Mouse (Mus musculus) heart, adult 9 months (tissue): Measurements from ENCODE around the gene Tmprss3.

Experiments
- DNase-seq, 2 experiments: peaks; one replicate each; pipeline ENCODE4 v3.0.0; 2022; ENCODE audit warnings: low spot score in 2 of 2

The Tmprss3 gene

GRCm38 (mm10) chr17:31138398-31138797, 60.4 kb downstream of the Tmprss3 start:
- peak in 1 of 2 experiments; percentile 26 for DNase-seq

- no peak for DNase-seq
Observed at GRCm38 (mm10) chr17:31136821-31137220, 62.0 kb downstream of the Tmprss3 start.

GRCm38 (mm10) chr17:31136291-31136690, 62.5 kb downstream of the Tmprss3 start:
- DNase-seq: no peak

- no peak for DNase-seq
Observed at GRCm38 (mm10) chr17:31134913-31135312, 63.9 kb downstream of the Tmprss3 start.

- no peak for DNase-seq
Observed at GRCm38 (mm10) chr17:31133776-31134175, 65.0 kb downstream of the Tmprss3 start.

GRCm38 (mm10) chr17:31131269-31131821, 67.4 kb downstream of the Tmprss3 start:
- DNase-seq: no peak

- DNase-seq: no peak
Observed at GRCm38 (mm10) chr17:31129452-31129851, 69.3 kb downstream of the Tmprss3 start, which contains the start of gene Tff3. TSS of gene Tff3 (minus strand) at chr17:31129646.
